Mouse (Mus musculus) kidney, embryonic 14.5 days (tissue): ENCODE results near the gene Lactbl1. TPM values are rescaled to one million over a fixed set of nuclear protein-coding genes. Genes with fewer than 3 reads are reported as not detected.
A peak's percentile ranks its signal among the peaks of the same experiment; 100 is the strongest.

Experiments
- ATAC-seq: fragments of 200-750 bp; cut with Nextera tagmentation; 2 replicates; pipeline ENCODE4 v1.8.0; 2017; ENCODE audit warnings: moderate number of reproducible peaks, mild to moderate bottlenecking, moderate TSS enrichment, moderate library complexity; ENCODE audit not compliant: low FRiP score, low TSS enrichment
- H3K27ac ChIP-seq: fragments of 300-500 bp; sonication (generic); 2 replicates; pipeline ENCODE4 v1.5.1; 2014; ENCODE audit warnings: low read depth, mild to moderate bottlenecking, low read length, moderate library complexity, mixed read lengths
- H3K27me3 ChIP-seq: fragments of 300-500 bp; sonication (generic); 2 replicates; pipeline ENCODE4 v1.6.1; 2014; ENCODE audit warnings: mild to moderate bottlenecking, low read length; ENCODE audit not compliant: control insufficient read depth, insufficient read depth
- H3K36me3 ChIP-seq: fragments of 300-500 bp; sonication (generic); 2 replicates; pipeline ENCODE4 v1.6.1; 2014; ENCODE audit warnings: low read length, mixed read lengths; ENCODE audit not compliant: control insufficient read depth, insufficient read depth
- H3K4me1 ChIP-seq: fragments of 300-500 bp; sonication (generic); 2 replicates; pipeline ENCODE4 v1.6.1; 2014; ENCODE audit warnings: low read length, mixed read lengths; ENCODE audit not compliant: control insufficient read depth, insufficient read depth
- H3K4me2 ChIP-seq: fragments of 300-500 bp; sonication (generic); replicated peaks from 2 replicates; pipeline ENCODE4 v1.6.1; 2014; ENCODE audit warnings: low read depth, mild to moderate bottlenecking, low read length
- H3K4me3 ChIP-seq: fragments of 300-500 bp; sonication (generic); 2 replicates; pipeline ENCODE4 v1.5.1; 2014; ENCODE audit warnings: mild to moderate bottlenecking, low read length
- H3K9ac ChIP-seq: fragments of 300-500 bp; sonication (generic); 2 replicates; pipeline ENCODE4 v1.6.1; 2014; ENCODE audit warnings: low read depth, mild to moderate bottlenecking, low read length, moderate library complexity
- H3K9me3 ChIP-seq: fragments of 300-500 bp; sonication (generic); 2 replicates; pipeline ENCODE4 v1.6.1; 2016; ENCODE audit warnings: low read length; ENCODE audit not compliant: control insufficient read depth
- WGBS: fragments of 180-500 bp; shearing (Covaris S2); extraction: QIAGEN DNeasy Blood & Tissue Kit; methylation state at CpG from one replicate; pipeline ENCODE4 v1.1.7; 2014; 5-methylcytosine and 5-hydroxymethylcytosine counted together
- polyA plus RNA-seq: library from polyadenylated mRNA; unstranded; fragments of >200 nt; fragmentation: Nextera tagmentation; extraction: Ambion mirVana; gene quantifications from 2 replicates; pipeline ENCODE4 v1.2.1, GENCODE M21; 2014

Gene Lactbl1
- polyA plus RNA-seq, 1 experiment from 2014 or later, result not detected

- Histone ChIP-seq H3K27me3 (no peaks in the 10 kb centered on the region), H3K9ac (no peak overlapping the region), H3K9me3 (no peaks in the 10 kb centered on the region), H3K36me3 (no peaks in the 10 kb centered on the region), H3K27ac (no peak overlapping the region), H3K4me2 (no peak overlapping the region), H3K4me3 (no peak overlapping the region), H3K4me1 (no peaks in the 10 kb centered on the region)
- 70% methylated on average over 6 of the region's 6 CpGs for WGBS
- ATAC-seq, result no peak
Observed at GRCm38 (mm10) chr4:136626590-136626989, 4.2 kb downstream of the Lactbl1 start.

GRCm38 (mm10) chr4:136631237-136631994 lies 9.0 kb downstream of the Lactbl1 start:
- H3K27ac ChIP-seq, result no peak overlapping the region
- H3K4me3 ChIP-seq, result no peak overlapping the region
- no peak for ATAC-seq
- peaks cover 3% of the 10 kb centered on the region; the same call in 1 of the 2 replicates for H3K27me3 ChIP-seq
- 84% methylated on average over 11 of the region's 11 CpGs for WGBS
- no peak overlapping the region for H3K4me2 ChIP-seq
- no peaks in the 10 kb centered on the region for H3K9me3 ChIP-seq
- H3K4me1 ChIP-seq, result no peaks in the 10 kb centered on the region
- no peaks in the 10 kb centered on the region for H3K36me3 ChIP-seq
- no peak overlapping the region for H3K9ac ChIP-seq

GRCm38 (mm10) chr4:136635995-136636394 lies 13.6 kb downstream of the Lactbl1 start:
- Histone ChIP-seq H3K4me1 (peaks cover 10% of the 10 kb centered on the region; the same call in 1 of the 2 replicates), H3K9ac (no peak overlapping the region), H3K36me3 (no peaks in the 10 kb centered on the region), H3K4me2 (no peak overlapping the region), H3K27ac (no peak overlapping the region), H3K4me3 (no peak overlapping the region), H3K27me3 (peaks cover 26% of the 10 kb centered on the region), H3K9me3 (no peaks in the 10 kb centered on the region)
- ATAC-seq, result no peak

- Histone ChIP-seq H3K4me2 (no peak overlapping the region), H3K27ac (no peak overlapping the region), H3K27me3 (peaks cover 26% of the 10 kb centered on the region), H3K36me3 (no peaks in the 10 kb centered on the region), H3K9ac (no peak overlapping the region), H3K9me3 (no peaks in the 10 kb centered on the region), H3K4me3 (no peak overlapping the region), H3K4me1 (peaks cover 10% of the 10 kb centered on the region; the same call in 1 of the 2 replicates)
- ATAC-seq, result no peak
- WGBS, result 68% methylated on average over 5 of the region's 5 CpGs
Observed at GRCm38 (mm10) chr4:136636511-136636910, 14.1 kb downstream of the Lactbl1 start.

- Histone ChIP-seq H3K9ac (peak overlapping the region; percentile 59), H3K9me3 (no peaks in the 10 kb centered on the region), H3K4me2 (peak overlapping the region; percentile 95), H3K27ac (no peak overlapping the region), H3K4me3 (peak overlapping the region; percentile 50), H3K36me3 (no peaks in the 10 kb centered on the region), H3K27me3 (peaks cover 26% of the 10 kb centered on the region), H3K4me1 (peaks cover 10% of the 10 kb centered on the region; the same call in 1 of the 2 replicates)
- ATAC-seq, result peak; percentile 26; the same call in 1 of the 2 replicates
- 22% methylated on average over 37 of the region's 37 CpGs for WGBS
Observed at GRCm38 (mm10) chr4:136636983-136637562, 14.7 kb downstream of the Lactbl1 start.

GRCm38 (mm10) chr4:136637563-136638229 lies 15.3 kb downstream of the Lactbl1 start:
- H3K27me3 ChIP-seq, result peaks cover 26% of the 10 kb centered on the region
- WGBS, result 2% methylated on average over 75 of the region's 76 CpGs
- peak overlapping the region; percentile 59 for H3K9ac ChIP-seq
- peak overlapping the region; percentile 50 for H3K4me3 ChIP-seq
- H3K36me3 ChIP-seq, result no peaks in the 10 kb centered on the region
- no peaks in the 10 kb centered on the region for H3K9me3 ChIP-seq
- peak overlapping the region; percentile 95 for H3K4me2 ChIP-seq
- ATAC-seq, result peak; percentile 29; the same call in 1 of the 2 replicates
- H3K27ac ChIP-seq, result no peak overlapping the region
- peaks cover 10% of the 10 kb centered on the region; the same call in 1 of the 2 replicates for H3K4me1 ChIP-seq

GRCm38 (mm10) chr4:136638230-136638750 lies 15.9 kb downstream of the Lactbl1 start:
- Histone ChIP-seq H3K9ac (peak overlapping the region; percentile 59; the same call in 1 of the 2 replicates), H3K4me3 (peak overlapping the region; percentile 50; the same call in 1 of the 2 replicates), H3K36me3 (no peaks in the 10 kb centered on the region), H3K4me2 (peak overlapping the region; percentile 95), H3K27ac (no peak overlapping the region), H3K9me3 (no peaks in the 10 kb centered on the region), H3K27me3 (peaks cover 26% of the 10 kb centered on the region), H3K4me1 (peaks cover 10% of the 10 kb centered on the region; the same call in 1 of the 2 replicates)
- ATAC-seq, result peak; percentile 20; the same call in 1 of the 2 replicates
- 33% methylated on average over 7 of the region's 7 CpGs for WGBS

GRCm38 (mm10) chr4:136638890-136639289 lies 16.5 kb downstream of the Lactbl1 start:
- Histone ChIP-seq H3K4me3 (peak overlapping the region; percentile 13; the same call in 1 of the 2 replicates), H3K4me1 (peaks cover 10% of the 10 kb centered on the region; the same call in 1 of the 2 replicates), H3K4me2 (peak overlapping the region; percentile 32), H3K9me3 (no peaks in the 10 kb centered on the region), H3K27ac (no peak overlapping the region), H3K36me3 (no peaks in the 10 kb centered on the region), H3K27me3 (peaks cover 26% of the 10 kb centered on the region), H3K9ac (no peak overlapping the region)
- ATAC-seq, result peak; percentile 41; the same call in 1 of the 2 replicates
- WGBS, result 8% methylated on average over 10 of the region's 10 CpGs
